24 mouse cellular contexts compared by ENCODE assay signal in the genomic region with DNA sequence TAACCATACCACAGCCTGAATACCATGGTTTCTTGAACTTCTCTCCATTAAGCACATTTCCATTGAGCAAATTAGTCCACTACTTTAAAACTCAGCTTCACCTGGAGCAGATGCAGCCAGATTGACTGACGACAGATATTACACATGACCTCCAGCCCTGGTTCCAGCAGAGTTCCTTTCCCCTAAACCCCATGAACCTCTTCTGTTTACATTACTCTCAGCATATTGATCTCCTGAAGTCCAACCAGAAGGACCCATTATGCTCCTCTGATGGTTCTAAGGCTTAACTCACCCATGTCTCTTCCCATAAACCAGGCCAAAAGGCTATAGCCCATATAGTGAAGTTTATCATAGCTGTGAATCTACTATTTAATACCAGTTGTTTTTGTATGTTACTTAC.
DNase-seq lines count a peak whose midpoint lies in the region; ATAC-seq and TF ChIP-seq lines count a peak whose summit lies in the region.
"Had no signal": no experiment of that assay in that cellular context is flagged by ENCODE, and none has a peak within 500 bp of the region (broad histone marks: within the 10 kb centered on the region; RNA-seq: fewer than 3 reads in every experiment).

No protein-coding gene starts in this region.

- H3K27ac ChIP-seq in liver, adult 2 months (replicated peaks; ENCODE audit: insufficient read depth, low read depth, low read length) = no peak overlapping the region
- no peak overlapping the region for H3K27ac ChIP-seq in liver, embryonic 14.5 days
- peak overlapping the region; percentile 87 for H3K27ac ChIP-seq in liver, postnatal 0 days (ENCODE audit: low read depth)
- no peak overlapping the region for H3K27ac ChIP-seq in hindbrain, embryonic 12.5 days
- H3K27ac ChIP-seq in kidney, embryonic 14.5 days (ENCODE audit: low read depth, low read length) = no peak overlapping the region
- H3K27ac ChIP-seq: embryonic facial prominence, embryonic 10.5 days; embryonic facial prominence, embryonic 13.5 days; forebrain, embryonic 10.5 days; forebrain, embryonic 13.5 days; hindbrain, embryonic 13.5 days had no signal

- TF ChIP-seq POLR2A in liver, adult 2 months (IDR thresholded peaks at IDR 0.05; ENCODE audit: extremely low read depth, insufficient read depth, low read length) = no peak

- H3K4me2 ChIP-seq in liver, embryonic 14.5 days (ENCODE audit: low read depth) = no peak overlapping the region
- no peak overlapping the region for H3K4me2 ChIP-seq in liver, postnatal 0 days (ENCODE audit: low read depth, low read length)
- H3K4me2 ChIP-seq in hindbrain, embryonic 12.5 days (replicated peaks) = no peak overlapping the region
- H3K4me2 ChIP-seq in kidney, embryonic 14.5 days (replicated peaks; ENCODE audit: low read depth, low read length) = no peak overlapping the region
- H3K4me2 ChIP-seq: embryonic facial prominence, embryonic 13.5 days; forebrain, embryonic 13.5 days; heart, embryonic 11.5 days; hindbrain, embryonic 13.5 days had no signal

- H3K36me3 ChIP-seq in liver, adult 2 months (ENCODE audit: control insufficient read depth, insufficient read depth, low read length) = no peaks in the 10 kb centered on the region
- H3K36me3 ChIP-seq in liver, embryonic 14.5 days (replicated peaks; ENCODE audit: control insufficient read depth, insufficient read depth, low read depth) = no peaks in the 10 kb centered on the region
- no peaks in the 10 kb centered on the region for H3K36me3 ChIP-seq in liver, postnatal 0 days (replicated peaks; ENCODE audit: insufficient read depth, low read length)
- H3K36me3 ChIP-seq in hindbrain, embryonic 12.5 days = no peaks in the 10 kb centered on the region
- no peaks in the 10 kb centered on the region for H3K36me3 ChIP-seq in kidney, embryonic 14.5 days (ENCODE audit: control insufficient read depth, insufficient read depth, low read length)
- H3K36me3 ChIP-seq: embryonic facial prominence, embryonic 10.5 days; embryonic facial prominence, embryonic 13.5 days; forebrain, embryonic 10.5 days; hindbrain, embryonic 13.5 days had no signal

- peak; percentile 45; the same call in 1 of the 2 replicates for ATAC-seq in liver, embryonic 14.5 days (ENCODE audit: insufficient read depth)
- ATAC-seq in liver, postnatal 0 days = peak; percentile 73
- ATAC-seq in hindbrain, embryonic 12.5 days (ENCODE audit: low FRiP score) = no peak
- no peak for ATAC-seq in kidney, embryonic 14.5 days (ENCODE audit: low FRiP score, low TSS enrichment)
- ATAC-seq: activated CD4-positive, CD25-positive, alpha-beta regulatory T cell, adult 4 months; forebrain, embryonic 13.5 days; forebrain, embryonic 16.5 days had no signal

- DNase-seq in liver, adult 2 months (ENCODE audit: extremely low read depth, low read depth, low spot score) = peak; percentile 94
- no peak for DNase-seq in liver
- no peak for DNase-seq in liver, embryonic 14.5 days (ENCODE audit: low read depth in 3 of 3, low spot score in 3 of 3)
- DNase-seq in liver, postnatal 0 days = peak; percentile 18
- no peak for DNase-seq in yolk sac, embryonic 10.5 days (ENCODE audit: low spot score)
- DNase-seq: adrenal gland, adult 8-10 months; adrenal gland, postnatal 25 days; cerebellum, adult 11-12 months; cerebellum, adult 8-10 months; cerebellum, postnatal 10 days; cerebellum, postnatal 36 days; embryo, embryonic 11 days; gastrocnemius, postnatal 14 days; heart, adult 11 months had no signal

- H3K4me1 ChIP-seq in liver, adult 2 months (ENCODE audit: control insufficient read depth, insufficient read depth, low read length) = peaks cover 17% of the 10 kb centered on the region
- H3K4me1 ChIP-seq in liver, embryonic 14.5 days (replicated peaks; ENCODE audit: control insufficient read depth in 2 of 2, insufficient read depth in 2 of 2, low read length in 1 of 2) = no peaks in the 10 kb centered on the region
- H3K4me1 ChIP-seq in liver, postnatal 0 days (ENCODE audit: insufficient read depth) = 0 out of 2 replicates have a peak, but pooled peaks cover 2% of the 10 kb centered on the region
- H3K4me1 ChIP-seq in hindbrain, embryonic 12.5 days = no peaks in the 10 kb centered on the region
- no peaks in the 10 kb centered on the region for H3K4me1 ChIP-seq in kidney, embryonic 14.5 days (ENCODE audit: control insufficient read depth, insufficient read depth, low read length)
- H3K4me1 ChIP-seq: embryonic facial prominence, embryonic 10.5 days; embryonic facial prominence, embryonic 13.5 days; forebrain, embryonic 10.5 days; forebrain, embryonic 13.5 days; hindbrain, embryonic 13.5 days had no signal

- TF ChIP-seq CTCF in liver, adult 2 months (IDR thresholded peaks at IDR 0.05; ENCODE audit: low read depth, low read length) = no peak
- no peak for TF ChIP-seq CTCF in liver, embryonic 14.5 days (IDR thresholded peaks at IDR 0.05; ENCODE audit: low read depth)
- no peak for TF ChIP-seq CTCF in liver, postnatal 0 days (IDR thresholded peaks at IDR 0.05; ENCODE audit: low read depth)

- no peaks in the 10 kb centered on the region for H3K79me2 ChIP-seq in liver, adult 2 months (ENCODE audit: control insufficient read depth, insufficient read depth, low read length)

- H3K9me3 ChIP-seq in liver, embryonic 14.5 days (ENCODE audit: control insufficient read depth, low read length) = no peaks in the 10 kb centered on the region
- no peaks in the 10 kb centered on the region for H3K9me3 ChIP-seq in liver, postnatal 0 days (ENCODE audit: low read length)
- H3K9me3 ChIP-seq in hindbrain, embryonic 12.5 days (replicated peaks) = no peaks in the 10 kb centered on the region
- H3K9me3 ChIP-seq in kidney, embryonic 14.5 days (ENCODE audit: control insufficient read depth, low read length) = no peaks in the 10 kb centered on the region
- H3K9me3 ChIP-seq: embryonic facial prominence, embryonic 10.5 days; embryonic facial prominence, embryonic 13.5 days; forebrain, embryonic 10.5 days; forebrain, embryonic 13.5 days; hindbrain, embryonic 13.5 days had no signal

- H3K4me3 ChIP-seq in liver, adult 2 months (ENCODE audit: insufficient read depth, low read depth, low read length) = no peak overlapping the region
- H3K4me3 ChIP-seq in liver, embryonic 14.5 days (ENCODE audit: insufficient read depth in 1 of 2, low read depth in 2 of 2, low read length in 2 of 2) = no peak overlapping the region
- H3K4me3 ChIP-seq in liver, postnatal 0 days (ENCODE audit: low read depth, low read length) = no peak overlapping the region
- no peak overlapping the region for H3K4me3 ChIP-seq in hindbrain, embryonic 12.5 days
- H3K4me3 ChIP-seq in kidney, embryonic 14.5 days (ENCODE audit: low read length) = no peak overlapping the region
- H3K4me3 ChIP-seq: embryonic facial prominence, embryonic 10.5 days; embryonic facial prominence, embryonic 13.5 days; forebrain, embryonic 10.5 days; forebrain, embryonic 13.5 days; hindbrain, embryonic 13.5 days had no signal

- WGBS in liver, adult 2 months = 24% methylated on average over 1 of the region's 1 CpGs
- 62% methylated on average over 1 of the region's 1 CpGs for WGBS in liver, embryonic 14.5 days (ENCODE audit: insufficient replicate concordance)
- WGBS in liver, postnatal 0 days (ENCODE audit: insufficient replicate concordance) = 48% methylated on average over 1 of the region's 1 CpGs
- 84% methylated on average over 1 of the region's 1 CpGs for WGBS in hindbrain, embryonic 12.5 days
- 66% methylated on average over 1 of the region's 1 CpGs for WGBS in kidney, embryonic 14.5 days

- no peak for TF ChIP-seq EP300 in liver, embryonic 14.5 days (IDR thresholded peaks at IDR 0.05; ENCODE audit: low read depth)
- peak; percentile 49; the same call in 1 of the 2 replicates for TF ChIP-seq EP300 in liver, postnatal 0 days (IDR thresholded peaks at IDR 0.05; ENCODE audit: low read depth)

- no peaks in the 10 kb centered on the region for H3K27me3 ChIP-seq in liver, adult 2 months (ENCODE audit: control insufficient read depth, insufficient read depth, low read length)
- H3K27me3 ChIP-seq in liver, embryonic 14.5 days (ENCODE audit: control insufficient read depth, insufficient read depth, low read length) = no peaks in the 10 kb centered on the region
- no peaks in the 10 kb centered on the region for H3K27me3 ChIP-seq in liver, postnatal 0 days (ENCODE audit: insufficient read depth, low read length)
- no peaks in the 10 kb centered on the region for H3K27me3 ChIP-seq in hindbrain, embryonic 12.5 days
- no peaks in the 10 kb centered on the region for H3K27me3 ChIP-seq in kidney, embryonic 14.5 days (ENCODE audit: control insufficient read depth, insufficient read depth, low read length)
- H3K27me3 ChIP-seq: embryonic facial prominence, embryonic 13.5 days; forebrain, embryonic 13.5 days; hindbrain, embryonic 13.5 days had no signal

- H3K9ac ChIP-seq in liver, adult 2 months (ENCODE audit: low read depth, low read length) = no peak overlapping the region
- H3K9ac ChIP-seq in liver, embryonic 14.5 days (replicated peaks) = no peak overlapping the region
- H3K9ac ChIP-seq in liver, postnatal 0 days (replicated peaks) = no peak overlapping the region
- no peak overlapping the region for H3K9ac ChIP-seq in hindbrain, embryonic 12.5 days
- H3K9ac ChIP-seq in kidney, embryonic 14.5 days (ENCODE audit: low read depth, low read length) = no peak overlapping the region
- H3K9ac ChIP-seq: embryonic facial prominence, embryonic 13.5 days; forebrain, embryonic 13.5 days; hindbrain, embryonic 13.5 days had no signal

Comparison
In these comparisons a context has a peak if more than half of its experiments do, and no peak if none do; other contexts are left out.
1. DNase-seq: peak in liver, adult 2 months (single experiment) and liver, postnatal 0 days (single experiment); none in liver (single experiment), liver, embryonic 14.5 days (0 of 3) and yolk sac, embryonic 10.5 days (single experiment).
2. ATAC-seq: peak in liver, embryonic 14.5 days (single experiment) and liver, postnatal 0 days (single experiment); none in hindbrain, embryonic 12.5 days (single experiment) and kidney, embryonic 14.5 days (single experiment).